Mouse (Mus musculus) forebrain, embryonic 11.5 days (tissue): Measurements from ENCODE around the gene Slc46a1. TPM values are rescaled to one million over a fixed set of nuclear protein-coding genes. Genes with fewer than 3 reads are reported as not detected.

ENCODE experiments used
- polyA plus RNA-seq: library from polyadenylated mRNA; unstranded; fragments of >200 nt; fragmentation: Nextera tagmentation; extraction: Ambion mirVana; gene quantifications from 2 replicates; pipeline ENCODE4 v1.2.1, GENCODE M21; 2014

Slc46a1 gene
- polyA plus RNA-seq, 1 experiment from 2014 or later = 18.4 TPM

Other genes with a start within 250 kb of the Slc46a1 start
- gene Sdf2, start 220.0 kb upstream of the Slc46a1 start, polyA plus RNA-seq = 41.0 and 52.3 TPM in 2 replicates
- gene Supt6, start 219.7 kb upstream of the Slc46a1 start, polyA plus RNA-seq = 33.7 and 34.0 TPM in 2 replicates
- gene 2610507B11Rik, start 203.9 kb upstream of the Slc46a1 start, polyA plus RNA-seq = 75.1 and 84.6 TPM in 2 replicates
- gene BC030499, start 174.9 kb upstream of the Slc46a1 start, polyA plus RNA-seq = 0.21 and 0.87 TPM in 2 replicates
- gene Spag5, start 164.2 kb upstream of the Slc46a1 start, polyA plus RNA-seq = 75.5 and 76.1 TPM in 2 replicates
- 3.3 and 7.4 TPM in 2 replicates for gene Aldoc, start 142.7 kb upstream of the Slc46a1 start, polyA plus RNA-seq
- 69.6 and 70.3 TPM in 2 replicates for gene Pigs, start 137.3 kb upstream of the Slc46a1 start, polyA plus RNA-seq
- 73.2 and 77.4 TPM in 2 replicates for gene Unc119, start 122.2 kb upstream of the Slc46a1 start, polyA plus RNA-seq
- not detected in 2 replicates for gene Foxn1, start 79.1 kb upstream of the Slc46a1 start, polyA plus RNA-seq
- gene Slc13a2, start 43.5 kb upstream of the Slc46a1 start, polyA plus RNA-seq = not detected in 2 replicates
- 18.4 and 24.9 TPM in 2 replicates for gene Sarm1, start 32.1 kb downstream of the Slc46a1 start, polyA plus RNA-seq
- 36.3 and 38.6 TPM in 2 replicates for gene Vtn, start 33.4 kb downstream of the Slc46a1 start, polyA plus RNA-seq
- not detected in 2 replicates for gene Sebox, start 37.8 kb downstream of the Slc46a1 start, polyA plus RNA-seq
- gene Tmem199, start 46.5 kb downstream of the Slc46a1 start, polyA plus RNA-seq = 77.1 and 77.2 TPM in 2 replicates
- 144 and 155 TPM in 2 replicates for gene Poldip2, start 46.5 kb downstream of the Slc46a1 start, polyA plus RNA-seq
- gene Tnfaip1, start 70.6 kb downstream of the Slc46a1 start, polyA plus RNA-seq = 85.8 and 90.1 TPM in 2 replicates
- gene Ift20, start 70.7 kb downstream of the Slc46a1 start, polyA plus RNA-seq = 87.3 and 92.3 TPM in 2 replicates
- gene Tmem97, start 85.1 kb downstream of the Slc46a1 start, polyA plus RNA-seq = 77.6 and 87.4 TPM in 2 replicates
- 29.3 and 33.6 TPM in 2 replicates for gene Nlk, start 231.7 kb downstream of the Slc46a1 start, polyA plus RNA-seq